Mouse (Mus musculus): ENCODE results near the gene Rpl23. TPM values are rescaled to one million over a fixed set of nuclear protein-coding genes. Genes with fewer than 3 reads are reported as not detected.

Rpl23 gene
- polyA plus RNA-seq, 1 experiment from 2014 or later, result 585 TPM

DNA sequence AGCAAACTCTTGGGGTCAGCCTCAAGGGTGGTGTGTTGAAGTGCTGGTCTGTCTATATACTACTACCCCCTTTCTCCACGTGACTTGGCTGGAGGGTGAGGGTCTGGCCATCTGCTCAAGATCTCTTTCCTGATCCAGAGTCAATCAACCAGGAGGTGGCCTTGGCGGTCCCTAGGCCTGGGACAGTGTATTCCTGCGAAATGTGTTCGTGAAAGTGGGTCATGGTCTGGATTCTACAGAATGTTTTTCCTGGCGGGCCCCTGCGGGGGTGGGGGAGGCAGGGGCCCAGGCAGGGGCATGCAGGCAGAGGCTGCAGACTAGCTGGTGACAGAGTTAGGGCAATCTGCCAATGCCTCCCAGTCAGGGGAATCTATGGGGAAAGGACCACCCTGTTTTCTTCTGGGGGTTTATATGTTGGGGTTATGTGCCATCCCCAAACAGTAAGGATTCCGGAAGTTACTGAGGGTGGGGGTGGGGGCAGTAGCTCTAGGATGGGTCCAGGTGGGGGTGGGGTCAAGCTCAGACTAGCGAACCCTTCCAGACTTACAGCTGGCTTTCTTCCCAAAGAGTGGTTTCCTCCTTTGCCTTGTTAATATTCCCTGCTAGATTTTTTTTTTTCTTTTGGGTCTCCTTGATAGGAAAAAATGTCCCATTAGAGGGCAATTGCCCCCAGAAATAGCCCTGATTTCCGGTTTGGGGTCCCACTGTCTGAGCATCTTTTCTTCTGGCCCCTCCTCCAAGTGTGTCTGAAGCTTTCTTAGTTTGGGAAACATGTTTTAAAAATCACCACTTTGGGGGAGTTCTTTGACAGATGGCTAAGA is 22.8 kb upstream of the Rpl23 start:
- no peak for ATAC-seq (ENCODE audit: low FRiP score, low TSS enrichment)
- TF ChIP-seq EP300 (optimal IDR thresholded peaks at IDR 0.05) (no peak), CTCF (IDR thresholded peaks at IDR 0.05; ENCODE audit: low read depth) (no peak)
- Histone ChIP-seq H3K9me3 (ENCODE audit: control insufficient read depth, low read length) (no peaks in the 10 kb centered on the region), H3K4me3 (ENCODE audit: low read depth, low read length) (0 out of 2 replicates have a peak overlapping the region, but pooled peaks have one; percentile 13), H3K9ac (ENCODE audit: low read length) (peak overlapping the region; percentile 9; the same call in 1 of the 2 replicates), H3K27me3 (ENCODE audit: control insufficient read depth, insufficient read depth, low read length) (no peaks in the 10 kb centered on the region), H3K4me1 (replicated peaks; ENCODE audit: control insufficient read depth, insufficient read depth) (peaks cover 49% of the 10 kb centered on the region), H3K36me3 (ENCODE audit: control insufficient read depth, insufficient read depth, low read length) (peaks cover 6% of the 10 kb centered on the region; the same call in 1 of the 2 replicates), H3K27ac (replicated peaks) (peak overlapping the region; percentile 81), H3K4me2 (replicated peaks; ENCODE audit: low read depth) (peak overlapping the region; percentile 45)
- DNase-seq (ENCODE audit: low spot score), result no peak
- WGBS, result 20% methylated on average over 9 of the region's 9 CpGs

- H3K27ac ChIP-seq (replicated peaks), result peak overlapping the region; percentile 81
- no peak overlapping the region for H3K4me3 ChIP-seq (ENCODE audit: low read depth, low read length)
- H3K36me3 ChIP-seq (ENCODE audit: control insufficient read depth, insufficient read depth, low read length), result peaks cover 4% of the 10 kb centered on the region; the same call in 1 of the 2 replicates
- ATAC-seq (ENCODE audit: low FRiP score, low TSS enrichment) (peak; percentile 38; the same call in 1 of the 2 replicates), DNase-seq (ENCODE audit: low spot score) (peak; percentile 66)
- H3K4me1 ChIP-seq (replicated peaks; ENCODE audit: control insufficient read depth, insufficient read depth), result peaks cover 38% of the 10 kb centered on the region
- H3K9ac ChIP-seq (ENCODE audit: low read length), result no peak overlapping the region
- TF ChIP-seq CTCF (IDR thresholded peaks at IDR 0.05; ENCODE audit: low read depth), result no peak
- TF ChIP-seq EP300 (optimal IDR thresholded peaks at IDR 0.05), result no peak
- H3K27me3 ChIP-seq (ENCODE audit: control insufficient read depth, insufficient read depth, low read length), result no peaks in the 10 kb centered on the region
- 53% methylated on average over 5 of the region's 5 CpGs for WGBS
- no peaks in the 10 kb centered on the region for H3K9me3 ChIP-seq (ENCODE audit: control insufficient read depth, low read length)
- H3K4me2 ChIP-seq (replicated peaks; ENCODE audit: low read depth), result peak overlapping the region; percentile 20; the same call in 1 of the 2 replicates
Observed at GRCm38 (mm10) chr11:97803847-97804246, 21.6 kb upstream of the Rpl23 start.

GRCm38 (mm10) chr11:97802495-97802894 is 20.3 kb upstream of the Rpl23 start:
- Histone ChIP-seq H3K9me3 (ENCODE audit: control insufficient read depth, low read length) (no peaks in the 10 kb centered on the region), H3K4me3 (ENCODE audit: low read depth, low read length) (0 out of 2 replicates have a peak overlapping the region, but pooled peaks have one; percentile 19), H3K27me3 (ENCODE audit: control insufficient read depth, insufficient read depth, low read length) (no peaks in the 10 kb centered on the region), H3K4me2 (replicated peaks; ENCODE audit: low read depth) (peak overlapping the region; percentile 74), H3K36me3 (ENCODE audit: control insufficient read depth, insufficient read depth, low read length) (peaks cover 4% of the 10 kb centered on the region; the same call in 1 of the 2 replicates), H3K4me1 (replicated peaks; ENCODE audit: control insufficient read depth, insufficient read depth) (peaks cover 28% of the 10 kb centered on the region), H3K27ac (replicated peaks) (peak overlapping the region; percentile 98), H3K9ac (ENCODE audit: low read length) (no peak overlapping the region)
- no peak for DNase-seq (ENCODE audit: low spot score)
- TF ChIP-seq EP300 (optimal IDR thresholded peaks at IDR 0.05), result no peak
- TF ChIP-seq CTCF (IDR thresholded peaks at IDR 0.05; ENCODE audit: low read depth), result no peak
- no peak for ATAC-seq (ENCODE audit: low FRiP score, low TSS enrichment)
- WGBS, result 23% methylated on average over 6 of the region's 6 CpGs

DNA sequence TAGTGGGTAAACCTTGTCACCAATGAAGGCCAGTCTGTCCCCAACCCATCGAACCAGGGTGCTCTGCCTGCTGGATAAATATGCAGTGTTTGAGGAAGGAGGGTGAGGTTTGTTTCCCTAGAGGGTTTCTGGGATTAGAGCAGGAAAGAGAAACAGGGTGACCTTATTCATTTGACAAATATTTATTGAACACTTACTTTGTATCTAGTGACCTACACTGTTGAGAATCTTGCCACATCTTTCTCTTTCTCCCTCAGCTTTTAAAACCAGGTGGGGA is 19.9 kb upstream of the Rpl23 start:
- Histone ChIP-seq H3K36me3 (ENCODE audit: control insufficient read depth, insufficient read depth, low read length) (peaks cover 4% of the 10 kb centered on the region; the same call in 1 of the 2 replicates), H3K9me3 (ENCODE audit: control insufficient read depth, low read length) (no peaks in the 10 kb centered on the region), H3K9ac (ENCODE audit: low read length) (0 out of 2 replicates have a peak overlapping the region, but pooled peaks have one; percentile 14), H3K27me3 (ENCODE audit: control insufficient read depth, insufficient read depth, low read length) (no peaks in the 10 kb centered on the region), H3K27ac (replicated peaks) (peak overlapping the region; percentile 98), H3K4me2 (replicated peaks; ENCODE audit: low read depth) (peak overlapping the region; percentile 74), H3K4me1 (replicated peaks; ENCODE audit: control insufficient read depth, insufficient read depth) (peaks cover 28% of the 10 kb centered on the region), H3K4me3 (ENCODE audit: low read depth, low read length) (peak overlapping the region; percentile 19; the same call in 1 of the 2 replicates)
- DNase-seq (ENCODE audit: low spot score) (no peak), ATAC-seq (ENCODE audit: low FRiP score, low TSS enrichment) (peak; percentile 46)
- WGBS, result 7% methylated on average over 1 of the region's 1 CpGs
- TF ChIP-seq EP300 (optimal IDR thresholded peaks at IDR 0.05), result no peak
- no peak for TF ChIP-seq CTCF (IDR thresholded peaks at IDR 0.05; ENCODE audit: low read depth)

GRCm38 (mm10) chr11:97801409-97802193 is 19.4 kb upstream of the Rpl23 start:
- Histone ChIP-seq H3K27me3 (ENCODE audit: control insufficient read depth, insufficient read depth, low read length) (no peaks in the 10 kb centered on the region), H3K36me3 (ENCODE audit: control insufficient read depth, insufficient read depth, low read length) (no peaks in the 10 kb centered on the region), H3K9me3 (ENCODE audit: control insufficient read depth, low read length) (no peaks in the 10 kb centered on the region), H3K4me3 (ENCODE audit: low read depth, low read length) (peak overlapping the region; percentile 90), H3K27ac (replicated peaks) (peak overlapping the region; percentile 98), H3K4me2 (replicated peaks; ENCODE audit: low read depth) (peak overlapping the region; percentile 74), H3K9ac (ENCODE audit: low read length) (peak overlapping the region; percentile 90), H3K4me1 (replicated peaks; ENCODE audit: control insufficient read depth, insufficient read depth) (peaks cover 27% of the 10 kb centered on the region)
- DNase-seq (ENCODE audit: low spot score), result peak; percentile 80
- TF ChIP-seq CTCF (IDR thresholded peaks at IDR 0.05; ENCODE audit: low read depth) (peak; percentile 66), EP300 (optimal IDR thresholded peaks at IDR 0.05) (no peak)
- ATAC-seq (ENCODE audit: low FRiP score, low TSS enrichment), result peak; percentile 10
- 15% methylated on average over 8 of the region's 8 CpGs for WGBS
